In genomic region chrX:105763612-105764011, GRCm38 (mm10) we compare ENCODE assay signal across 9 mouse cellular contexts. TPM values are rescaled to one million over a fixed set of nuclear protein-coding genes. Genes with fewer than 3 reads are reported as not detected.
DNase-seq lines count a peak whose midpoint lies in the region; ATAC-seq lines count a peak whose summit lies in the region.
"Had no signal": no experiment of that assay in that cellular context is flagged by ENCODE, and none has a peak within 500 bp of the region (broad histone marks: within the 10 kb centered on the region; RNA-seq: fewer than 3 reads in every experiment).

No protein-coding gene starts in this region.

- peaks cover 19% of the 10 kb centered on the region for H3K4me1 ChIP-seq in neural tube, embryonic 13.5 days (replicated peaks)

- WGBS in neural tube, embryonic 13.5 days, result 11% methylated on average over 17 of the region's 20 CpGs

- peak; percentile 56 for ATAC-seq in neural tube, embryonic 13.5 days (ENCODE audit: low read depth)

- peak overlapping the region; percentile 38 for H3K4me3 ChIP-seq in neural tube, embryonic 13.5 days

- peak overlapping the region; percentile 61 for H3K4me2 ChIP-seq in neural tube, embryonic 13.5 days

- peak; percentile 19 to 43 for DNase-seq in heart, adult 18-20 months
- no peak for DNase-seq in heart, adult 8-10 months (ENCODE audit: low spot score)
- peak; percentile 5 to 13 for DNase-seq in thymus, postnatal 36 days
- DNase-seq in thymus, adult 18-20 months, result no peak
- DNase-seq in gastrocnemius, postnatal 4 days (ENCODE audit: low spot score in 2 of 2), result peak; percentile 40 to 41
- peak; percentile 4 for DNase-seq in kidney, postnatal 14 days
- no peak for DNase-seq in frontal cortex, adult 2 months (ENCODE audit: extremely low spot score in 1 of 2, low spot score in 1 of 2)

- peak overlapping the region; percentile 41; the same call in 1 of the 2 replicates for H3K9ac ChIP-seq in neural tube, embryonic 13.5 days

- H3K36me3 ChIP-seq in neural tube, embryonic 13.5 days, result no peaks in the 10 kb centered on the region
- H3K36me3 ChIP-seq: G1E had no signal

- H3K27ac ChIP-seq in neural tube, embryonic 13.5 days (replicated peaks), result no peak overlapping the region

- peaks cover 75% of the 10 kb centered on the region for H3K27me3 ChIP-seq in neural tube, embryonic 13.5 days

- no peaks in the 10 kb centered on the region for H3K9me3 ChIP-seq in neural tube, embryonic 13.5 days
- H3K9me3 ChIP-seq: G1E had no signal

RNA-seq across cellular contexts. Expression of gene Fgf16, which starts 0.5 kb away (rescaled TPM):
- 10 to 100 TPM; 18.5 to 23.9 TPM for total RNA-seq in heart, adult 18-20 months (2021)
- 10 to 100 TPM; 19.5 to 35.7 (median 26.7) TPM for total RNA-seq in heart, adult 8-10 months (2022)
- total RNA-seq in gastrocnemius, postnatal 4 days (2021), result 1 to 10 TPM; 4.1 to 4.6 TPM
- not detected in 2 replicates for polyA plus RNA-seq in neural tube, embryonic 13.5 days (2015; fragmentation: Nextera tagmentation; extraction: Ambion mirVana)
- polyA plus RNA-seq in frontal cortex, adult 2 months (2012; rRNA removed), result 3.3 and 3.7 TPM in 2 replicates
- total RNA-seq: G1E had no signal
- polyA plus RNA-seq: G1E had no signal

Comparison
In these comparisons a context has a peak if more than half of its experiments do, and no peak if none do; other contexts are left out.
1. DNase-seq: peak in heart, adult 18-20 months (2 of 2), thymus, postnatal 36 days (2 of 2), gastrocnemius, postnatal 4 days (2 of 2) and kidney, postnatal 14 days (single experiment); none in heart, adult 8-10 months (single experiment), thymus, adult 18-20 months (0 of 2) and frontal cortex, adult 2 months (0 of 2).